Mouse (Mus musculus) thymus, adult 2 months (tissue): ENCODE measurements around the gene Ppp2r5c.

Source experiments
- CTCF ChIP-seq: fragments of 200-500 bp; IDR thresholded peaks from 2 replicates; pipeline ENCODE4 v1.5.1; 2012; ENCODE audit warnings: mild to moderate bottlenecking, control low read depth, low read length, moderate library complexity, borderline replicate concordance; ENCODE audit not compliant: control insufficient read depth, poor library complexity, insufficient read depth; ENCODE audit errors: extremely low read depth
- POLR2A ChIP-seq: fragments of 200-500 bp; IDR thresholded peaks from 2 replicates; pipeline ENCODE4 v1.6.1; 2012; ENCODE audit warnings: mild to moderate bottlenecking, low read length, control low read depth, moderate library complexity; ENCODE audit not compliant: control insufficient read depth, poor library complexity, insufficient read depth; ENCODE audit errors: extremely low read depth

DNA sequence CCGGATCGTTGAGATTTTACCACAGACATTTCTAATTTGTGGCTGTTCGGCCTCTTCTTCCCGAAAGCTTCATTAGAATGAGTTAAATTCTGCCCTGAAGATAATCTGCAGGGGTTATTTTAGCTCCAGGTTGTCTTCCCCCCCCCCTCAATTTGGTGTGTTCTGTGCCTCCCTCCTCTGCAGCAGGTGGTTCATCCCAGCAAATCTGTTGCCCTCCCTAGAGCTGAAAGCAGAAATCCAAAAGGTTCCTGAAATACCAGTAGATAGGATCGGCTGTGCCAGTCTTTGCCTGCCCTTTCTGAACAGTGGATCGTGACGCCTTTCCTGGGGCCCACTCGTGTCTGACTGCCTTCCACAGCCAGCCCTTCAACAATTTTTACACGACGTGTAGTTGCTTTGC, 1.8 kb downstream of the Ppp2r5c start:
- TF ChIP-seq POLR2A (no peak), CTCF (no peak)
